Mouse (Mus musculus) CH12.LX (cell line): ENCODE measurements around the gene Foxr2. TPM values are rescaled to one million over a fixed set of nuclear protein-coding genes. Genes with fewer than 3 reads are reported as not detected.

Experiments used
- DNase-seq: peaks from one replicate; pipeline ENCODE4 v3.0.0-alpha.2; 2013; ENCODE audit errors: extremely low read depth
- H3K27ac ChIP-seq: 2 replicates; pipeline ENCODE4 v1.5.1; 2012; ENCODE audit warnings: low read depth, mild to moderate bottlenecking, control low read depth, moderate library complexity; ENCODE audit not compliant: insufficient read depth
- H3K27me3 ChIP-seq: replicated peaks from 2 replicates; pipeline ENCODE3; 2012; ENCODE audit warnings: inconsistent platforms
- H3K36me3 ChIP-seq, 2 experiments: replicated peaks in 1 of 2; 2 replicates each; pipeline versions ENCODE3 to v1.6.1; 2012; ENCODE audit warnings: inconsistent platforms in 1 of 2, low read length in 1 of 2, mild to moderate bottlenecking in 1 of 2, mixed read lengths in 1 of 2, moderate library complexity in 1 of 2; ENCODE audit not compliant: control insufficient read depth in 1 of 2, insufficient read depth in 1 of 2
- H3K4me1 ChIP-seq, 2 experiments: 2 replicates each; pipeline ENCODE4 v1.6.1; 2012; ENCODE audit warnings: inconsistent platforms in 1 of 2, moderate library complexity in 1 of 2; ENCODE audit not compliant: insufficient read depth in 2 of 2, control insufficient read depth in 1 of 2
- H3K4me2 ChIP-seq: 2 replicates; pipeline ENCODE4 v1.6.1; 2012; ENCODE audit warnings: low read depth, mild to moderate bottlenecking, control low read depth; ENCODE audit not compliant: poor library complexity, insufficient read depth, severe bottlenecking
- H3K4me3 ChIP-seq, 3 experiments: fragments of 150-350 bp in 1 of 3; sonication (generic) in 1 of 3; replicated peaks in 1 of 3; 2 replicates each; pipeline versions ENCODE3 to v1.5.1; 2011 to 2012; ENCODE audit warnings: low read depth in 2 of 3, low read length in 2 of 3, mild to moderate bottlenecking in 2 of 3, moderate library complexity in 2 of 3, control low read depth in 1 of 3, improper control_type of control experiment in 1 of 3, inconsistent platforms in 1 of 3, mixed read lengths in 1 of 3; ENCODE audit not compliant: poor library complexity in 1 of 3
- H3K79me2 ChIP-seq: replicated peaks from 2 replicates; pipeline ENCODE4 v1.6.1; 2012; ENCODE audit warnings: mild to moderate bottlenecking, moderate library complexity; ENCODE audit not compliant: control insufficient read depth, poor library complexity, insufficient read depth, severe bottlenecking; ENCODE audit errors: extremely low read depth
- H3K9ac ChIP-seq: 2 replicates; pipeline ENCODE4 v1.6.1; 2012; ENCODE audit warnings: low read depth, mild to moderate bottlenecking, control low read depth, moderate library complexity; ENCODE audit not compliant: insufficient read depth
- H3K9me3 ChIP-seq: replicated peaks from 2 replicates; pipeline ENCODE3; 2012; ENCODE audit warnings: low read length, inconsistent platforms, mixed read lengths
- CHD1 ChIP-seq: IDR thresholded peaks from 2 replicates; pipeline ENCODE4 v1.6.1; 2012; ENCODE audit warnings: low read depth, low read length, improper control_type of control experiment, inconsistent platforms
- CHD2 ChIP-seq: IDR thresholded peaks from 2 replicates; pipeline ENCODE4 v1.6.1; 2011; ENCODE audit warnings: low read length, improper control_type of control experiment
- E2F4 ChIP-seq: IDR thresholded peaks from 2 replicates; pipeline ENCODE4 v1.6.1; 2011; ENCODE audit warnings: low read depth, low read length, improper control_type of control experiment; ENCODE audit not compliant: insufficient replicate concordance
- IRF4 ChIP-seq: IDR thresholded peaks from 2 replicates; pipeline ENCODE4 v1.6.1; 2014; ENCODE audit warnings: low read depth, mild to moderate bottlenecking, inconsistent platforms, low read length, improper control_type of control experiment
- JUN ChIP-seq: IDR thresholded peaks from 2 replicates; pipeline ENCODE4 v1.6.1; 2011; ENCODE audit warnings: low read depth, mild to moderate bottlenecking, low read length, improper control_type of control experiment, moderate library complexity; ENCODE audit not compliant: insufficient read depth
- JUND ChIP-seq: conservative IDR thresholded peaks from 2 replicates; pipeline ENCODE4 v1.6.1; 2011; ENCODE audit warnings: low read depth, low read length, improper control_type of control experiment
- MAFK ChIP-seq: IDR thresholded peaks from 2 replicates; pipeline ENCODE4 v1.6.1; 2011; ENCODE audit warnings: low read length, improper control_type of control experiment; ENCODE audit not compliant: insufficient replicate concordance
- MEF2A ChIP-seq: IDR thresholded peaks from 2 replicates; pipeline ENCODE4 v1.6.1; 2014; ENCODE audit warnings: low read depth, mild to moderate bottlenecking, inconsistent platforms, low read length, improper control_type of control experiment, borderline replicate concordance
- MYC ChIP-seq: IDR thresholded peaks from 2 replicates; pipeline ENCODE4 v1.6.1; 2011; ENCODE audit warnings: low read depth, mild to moderate bottlenecking, improper control_type of control experiment, low read length
- NELFE ChIP-seq: IDR thresholded peaks from 2 replicates; pipeline ENCODE4 v1.6.1; 2011; ENCODE audit warnings: low read depth, low read length, improper control_type of control experiment
- NRF1 ChIP-seq: IDR thresholded peaks from 2 replicates; pipeline ENCODE4 v1.6.1; 2014; ENCODE audit warnings: low read depth, mild to moderate bottlenecking, inconsistent platforms, low read length, improper control_type of control experiment, moderate library complexity
- RAD21 ChIP-seq: IDR thresholded peaks from 2 replicates; pipeline ENCODE4 v1.6.1; 2011; ENCODE audit warnings: low read depth, mild to moderate bottlenecking, low read length, improper control_type of control experiment, moderate library complexity
- SIN3A ChIP-seq: IDR thresholded peaks from 2 replicates; pipeline ENCODE4 v1.6.1; 2012; ENCODE audit warnings: low read length, improper control_type of control experiment, inconsistent platforms
- USF1 ChIP-seq: IDR thresholded peaks from 2 replicates; pipeline ENCODE4 v1.6.1; 2014; ENCODE audit warnings: low read depth, mild to moderate bottlenecking, inconsistent platforms, low read length, improper control_type of control experiment
- ZNF384 ChIP-seq: IDR thresholded peaks from 2 replicates; pipeline ENCODE4 v1.6.1; 2012; ENCODE audit warnings: low read depth, low read length, improper control_type of control experiment, inconsistent platforms
- dilution Hi-C: fragments of 300-500 bp; cut with MboI; formaldehyde crosslinking; loops from 2 replicates; pipeline ENCODE4 v1.14.3; 2020; ENCODE audit warnings: low sequenced_read_pairs; ENCODE audit not compliant: extremely low pct_unique_long_range_greater_than_20kb, extremely low pct_ligation_motif_present
- in situ Hi-C: fragments of 300-500 bp; cut with MboI; formaldehyde crosslinking; loops from 3 replicates; pipeline ENCODE4 v1.14.3; 2019; ENCODE audit warnings: low sequenced_read_pairs, low pct_ligation_motif_present, low pct_unique_long_range_greater_than_20kb, mixed read lengths
- polyA plus RNA-seq: library from polyadenylated mRNA; unstranded; fragments of >175 nt; gene quantifications from 2 replicates; pipeline ENCODE4 v1.2.1, GENCODE M21; 2012; ENCODE audit warnings: low read depth; ENCODE audit not compliant: insufficient read length
- total RNA-seq, 2 experiments: library from RNA; depleted of rRNA; stranded (reverse); fragments of 300-350 nt in 1 of 2; fragments of >200 nt in 1 of 2; gene quantifications; 2 replicates each; pipeline ENCODE4 v1.2.3; 2012 to 2014

The Foxr2 gene
- not detected in 2 replicates for total RNA-seq (2012; rRNA removed)
- not detected in 2 replicates for total RNA-seq (2014; rRNA removed)
- not detected in 2 replicates for polyA plus RNA-seq

- no peaks in the 10 kb centered on the region for H3K27me3 ChIP-seq
- H3K9me3 ChIP-seq, result no peaks in the 10 kb centered on the region
- dilution Hi-C loops (no loop called here), in situ Hi-C loops (no loop called here)
- H3K9ac ChIP-seq, result no peak within 1 kb of the TSS
- DNase-seq, result no peak
- no peaks in the 10 kb centered on the region for H3K79me2 ChIP-seq
- H3K27ac ChIP-seq, result no peak within 1 kb of the TSS
- H3K4me2 ChIP-seq, result no peak within 1 kb of the TSS
- no peaks in the 10 kb centered on the region for H3K4me1 ChIP-seq
- no peak within 1 kb of the TSS for H3K4me3 ChIP-seq
- no peaks in the 10 kb centered on the region for H3K36me3 ChIP-seq
- TF ChIP-seq NELFE (no peak), CHD2 (no peak)
Measured at GRCm38 (mm10) chrX:153118486-153118885, at the start of gene Foxr2. Foxr2 (plus strand) TSS chrX:153118786.

- H3K79me2 ChIP-seq, result no peaks in the 10 kb centered on the region
- dilution Hi-C loops, result no loop called here
- no peak overlapping the region for H3K4me2 ChIP-seq
- H3K9ac ChIP-seq, result no peak overlapping the region
- no peaks in the 10 kb centered on the region for H3K36me3 ChIP-seq
- no peaks in the 10 kb centered on the region for H3K4me1 ChIP-seq
- in situ Hi-C loops, result no loop called here
- TF ChIP-seq MYC (no peak), CHD1 (no peak), JUND (no peak), RAD21 (no peak), IRF4 (no peak), MAFK (no peak), MEF2A (no peak), ZNF384 (no peak), NELFE (no peak), E2F4 (no peak), SIN3A (no peak)
- H3K27ac ChIP-seq, result no peak overlapping the region
- DNase-seq, result no peak
- no peak overlapping the region for H3K4me3 ChIP-seq
- H3K27me3 ChIP-seq, result no peaks in the 10 kb centered on the region
- H3K9me3 ChIP-seq, result no peaks in the 10 kb centered on the region
Measured at GRCm38 (mm10) chrX:153119013-153119412, 427 bp downstream of the Foxr2 start.

- dilution Hi-C loops, result no loop called here
- no peak for TF ChIP-seq NRF1
- TF ChIP-seq USF1, result peak; percentile 19; the same call in 1 of the 2 replicates
- TF ChIP-seq JUN, result no peak
- TF ChIP-seq, all 38 proteins: peak for 1
- no peaks in the 10 kb centered on the region for H3K9me3 ChIP-seq
- no peak within 1 kb of the TSS for H3K4me2 ChIP-seq
- DNase-seq, result peak; percentile 34
- H3K79me2 ChIP-seq, result no peaks in the 10 kb centered on the region
- no peak within 1 kb of the TSS for H3K27ac ChIP-seq
- peak within 1 kb of the TSS in 1 of 3 experiments; percentile 43 for H3K4me3 ChIP-seq
- H3K27me3 ChIP-seq, result no peaks in the 10 kb centered on the region
- in situ Hi-C loops, result no loop called here
- no peak within 1 kb of the TSS for H3K9ac ChIP-seq
- H3K4me1 ChIP-seq, result no peaks in the 10 kb centered on the region
- H3K36me3 ChIP-seq, result no peaks in the 10 kb centered on the region
Measured at GRCm38 (mm10) chrX:153139734-153140515, 21.3 kb downstream of the Foxr2 start, which contains the start of gene Rragb. Rragb (plus strand) TSS chrX:153139981.
